Mouse (Mus musculus): ENCODE data around the gene Mob4.

- no peak for TF ChIP-seq CTCF (conservative IDR thresholded peaks at IDR 0.05; ENCODE audit: low read length)
- TF ChIP-seq POU5F1 (IDR thresholded peaks at IDR 0.05; ENCODE audit: borderline replicate concordance, low read length), result no peak
Measured at GRCm38 (mm10) chr1:55201850-55202752, 71.1 kb downstream of the Mob4 start.

Measured in E14TG2a.4 (cell line).